Mouse (Mus musculus): ENCODE data around the gene Lrrc4.

DNA sequence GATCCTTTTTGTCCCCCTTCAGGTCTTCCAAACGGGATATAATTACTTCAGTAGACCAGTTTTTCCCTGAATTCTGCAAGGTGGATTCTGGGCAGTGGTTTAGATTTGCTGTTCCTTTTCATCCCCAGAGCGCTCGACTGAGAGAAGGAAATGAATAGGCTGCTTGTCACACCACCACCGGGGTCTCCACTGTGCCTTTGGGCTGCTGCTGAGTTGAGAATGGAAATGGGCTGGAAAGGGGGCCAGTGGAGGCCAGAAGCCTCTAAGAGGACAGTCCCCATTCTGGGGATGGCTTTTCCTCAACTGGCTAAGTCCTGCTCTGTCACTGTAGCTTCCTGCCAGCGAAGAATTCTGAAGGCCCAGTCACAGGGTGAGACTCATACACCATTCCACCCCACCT lies 47.6 kb downstream of the Lrrc4 start:
- TF ChIP-seq POLR2A (IDR thresholded peaks at IDR 0.05; ENCODE audit: low read depth, low read length) = no peak
- TF ChIP-seq CTCF (IDR thresholded peaks at IDR 0.05; ENCODE audit: extremely low read depth, insufficient read length, insufficient replicate concordance, low read depth, low read length) = no peak

Data from small intestine, adult 2 months (tissue).